Comparison of ENCODE assay signal across 15 mouse cellular contexts in the genomic region with DNA sequence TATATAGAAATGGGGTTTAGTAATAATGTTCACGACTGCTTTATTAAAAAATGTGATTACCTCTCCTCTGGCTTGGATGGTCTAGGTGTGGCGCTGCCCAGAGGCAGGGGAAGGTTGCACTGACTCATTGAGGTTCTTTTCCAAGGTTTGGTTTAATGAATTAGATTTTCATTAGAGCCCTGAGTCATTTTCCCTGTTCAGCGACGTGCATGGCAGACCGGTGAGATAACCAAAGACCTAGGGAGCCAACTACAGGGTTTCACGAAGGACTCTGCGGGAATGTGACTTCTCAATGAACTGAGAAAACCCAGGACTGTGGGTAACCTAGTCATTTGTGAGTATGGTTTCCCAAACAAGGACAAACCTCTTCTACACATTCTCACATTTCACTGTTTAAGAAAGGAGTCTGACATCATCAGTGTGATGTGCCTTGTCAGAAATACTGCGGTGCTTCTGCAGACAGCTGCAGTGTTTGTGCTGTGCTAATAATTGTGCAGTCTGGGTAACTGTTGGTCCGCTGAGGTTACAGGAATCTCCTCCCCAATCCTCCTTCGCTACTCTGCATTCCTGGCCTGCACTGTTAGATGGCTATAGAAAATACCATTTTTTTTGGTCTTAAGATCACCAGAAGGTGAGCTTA.
DNase-seq lines count a peak whose midpoint lies in the region; ATAC-seq and TF ChIP-seq lines count a peak whose summit lies in the region.
"Had no signal": no experiment of that assay in that cellular context is flagged by ENCODE, and none has a peak within 500 bp of the region (broad histone marks: within the 10 kb centered on the region; RNA-seq: fewer than 3 reads in every experiment).

No protein-coding gene starts in this region.

- H3K36me3 ChIP-seq in heart, embryonic 12.5 days, result no peaks in the 10 kb centered on the region
- no peaks in the 10 kb centered on the region for H3K36me3 ChIP-seq in neural tube, embryonic 14.5 days (ENCODE audit: control insufficient read depth, insufficient read depth, low read length)
- no peaks in the 10 kb centered on the region for H3K36me3 ChIP-seq in neural tube, embryonic 15.5 days
- H3K36me3 ChIP-seq in heart, postnatal 0 days (replicated peaks; ENCODE audit: control insufficient read depth, insufficient read depth, low read length), result no peaks in the 10 kb centered on the region
- H3K36me3 ChIP-seq: liver, embryonic 13.5 days had no signal

- no peak for TF ChIP-seq CTCF in heart, postnatal 0 days (IDR thresholded peaks at IDR 0.05; ENCODE audit: low read depth)

- H3K4me1 ChIP-seq in heart, embryonic 12.5 days (replicated peaks), result peaks cover 24% of the 10 kb centered on the region
- no peaks in the 10 kb centered on the region; the same call in 1 of the 2 replicates for H3K4me1 ChIP-seq in neural tube, embryonic 14.5 days (ENCODE audit: control insufficient read depth, insufficient read depth, low read length)
- peaks cover 10% of the 10 kb centered on the region; the same call in 1 of the 2 replicates for H3K4me1 ChIP-seq in neural tube, embryonic 15.5 days
- peaks cover 12% of the 10 kb centered on the region; the same call in 1 of the 2 replicates for H3K4me1 ChIP-seq in heart, postnatal 0 days (ENCODE audit: control insufficient read depth, insufficient read depth)
- H3K4me1 ChIP-seq: liver, embryonic 13.5 days; megakaryocyte, embryonic 14.5 days had no signal

- no peak overlapping the region for H3K4me3 ChIP-seq in heart, embryonic 12.5 days
- H3K4me3 ChIP-seq in neural tube, embryonic 14.5 days (ENCODE audit: low read depth, low read length), result no peak overlapping the region
- no peak overlapping the region for H3K4me3 ChIP-seq in neural tube, embryonic 15.5 days (replicated peaks)
- H3K4me3 ChIP-seq in heart, postnatal 0 days (ENCODE audit: low read depth, low read length), result no peak overlapping the region
- H3K4me3 ChIP-seq: layer of hippocampus, adult 2 months; liver, embryonic 13.5 days; megakaryocyte, embryonic 14.5 days had no signal

- intact Hi-C loops in heart, postnatal 14 days (cut with DNase I), result no loop called here

- H3K9ac ChIP-seq in heart, embryonic 12.5 days, result no peak overlapping the region
- no peak overlapping the region for H3K9ac ChIP-seq in neural tube, embryonic 14.5 days (replicated peaks; ENCODE audit: low read depth, low read length)
- H3K9ac ChIP-seq in neural tube, embryonic 15.5 days (replicated peaks), result no peak overlapping the region
- H3K9ac ChIP-seq in heart, postnatal 0 days (replicated peaks; ENCODE audit: low read depth, low read length), result no peak overlapping the region
- H3K9ac ChIP-seq: hindbrain, embryonic 14.5 days; liver, embryonic 13.5 days had no signal

- peak overlapping the region; percentile 68 for H3K27ac ChIP-seq in heart, embryonic 12.5 days (ENCODE audit: poor library complexity, severe bottlenecking)
- no peak overlapping the region for H3K27ac ChIP-seq in neural tube, embryonic 14.5 days (ENCODE audit: low read depth, low read length)
- H3K27ac ChIP-seq in neural tube, embryonic 15.5 days (replicated peaks), result no peak overlapping the region
- H3K27ac ChIP-seq in heart, postnatal 0 days (ENCODE audit: low read depth), result 0 out of 2 replicates have a peak overlapping the region, but pooled peaks have one; percentile 8
- H3K27ac ChIP-seq: hindbrain, embryonic 14.5 days; layer of hippocampus, adult 2 months; liver, embryonic 13.5 days had no signal

- no peaks in the 10 kb centered on the region for H3K27me3 ChIP-seq in heart, embryonic 12.5 days (replicated peaks)
- no peaks in the 10 kb centered on the region for H3K27me3 ChIP-seq in neural tube, embryonic 14.5 days (ENCODE audit: control insufficient read depth, insufficient read depth, low read length)
- no peaks in the 10 kb centered on the region for H3K27me3 ChIP-seq in neural tube, embryonic 15.5 days (replicated peaks)
- no peaks in the 10 kb centered on the region for H3K27me3 ChIP-seq in heart, postnatal 0 days (ENCODE audit: control insufficient read depth, insufficient read depth, low read length)
- H3K27me3 ChIP-seq: CH12.LX; liver, embryonic 13.5 days had no signal

- ATAC-seq in heart, embryonic 12.5 days (ENCODE audit: insufficient number of reproducible peaks, low FRiP score), result peak; percentile 48
- ATAC-seq in neural tube, embryonic 14.5 days (ENCODE audit: low read depth), result peak; percentile 38; the same call in 1 of the 2 replicates
- ATAC-seq in neural tube, embryonic 15.5 days (ENCODE audit: low FRiP score), result no peak
- peak; percentile 39; the same call in 1 of the 2 replicates for ATAC-seq in heart, postnatal 0 days (ENCODE audit: insufficient read depth, low read depth)
- ATAC-seq: lung, postnatal 0 days had no signal

- H3K4me2 ChIP-seq in heart, embryonic 12.5 days, result no peak overlapping the region
- H3K4me2 ChIP-seq in neural tube, embryonic 14.5 days (ENCODE audit: low read depth, low read length), result no peak overlapping the region
- no peak overlapping the region for H3K4me2 ChIP-seq in neural tube, embryonic 15.5 days
- peak overlapping the region; percentile 11; the same call in 1 of the 2 replicates for H3K4me2 ChIP-seq in heart, postnatal 0 days (ENCODE audit: low read depth, low read length)
- H3K4me2 ChIP-seq: hindbrain, embryonic 14.5 days; liver, embryonic 13.5 days had no signal

- TF ChIP-seq EP300 in heart, postnatal 0 days (IDR thresholded peaks at IDR 0.05; ENCODE audit: low read depth), result no peak

- no peak for DNase-seq in heart, postnatal 14 days
- DNase-seq in heart, postnatal 0 days (ENCODE audit: low spot score), result peak; percentile 19
- no peak for DNase-seq in layer of hippocampus, adult 11-12 months (ENCODE audit: low spot score)
- DNase-seq in thymus, adult 18-20 months, result no peak
- DNase-seq: cerebellum, postnatal 14 days; gastrocnemius, postnatal 14 days; liver, embryonic 13.5 days had no signal

- 42% methylated on average over 10 of the region's 10 CpGs for WGBS in heart, embryonic 12.5 days
- 77% methylated on average over 10 of the region's 10 CpGs for WGBS in neural tube, embryonic 14.5 days
- 66% methylated on average over 10 of the region's 10 CpGs for WGBS in neural tube, embryonic 15.5 days
- 36% methylated on average over 10 of the region's 10 CpGs for WGBS in heart, postnatal 0 days

- H3K9me3 ChIP-seq in heart, embryonic 12.5 days (replicated peaks), result 0 out of 2 replicates have a peak, but pooled peaks cover 4% of the 10 kb centered on the region
- no peaks in the 10 kb centered on the region for H3K9me3 ChIP-seq in neural tube, embryonic 14.5 days (ENCODE audit: control insufficient read depth, low read length)
- H3K9me3 ChIP-seq in neural tube, embryonic 15.5 days (replicated peaks), result no peaks in the 10 kb centered on the region
- no peaks in the 10 kb centered on the region for H3K9me3 ChIP-seq in heart, postnatal 0 days (replicated peaks; ENCODE audit: control insufficient read depth, low read length)
- H3K9me3 ChIP-seq: liver, embryonic 13.5 days had no signal

Comparison
In these comparisons a context has a peak if more than half of its experiments do, and no peak if none do; other contexts are left out.
1. H3K27ac ChIP-seq: peak in heart, embryonic 12.5 days (single experiment) and heart, postnatal 0 days (single experiment); none in neural tube, embryonic 14.5 days (single experiment) and neural tube, embryonic 15.5 days (single experiment).